Mouse (Mus musculus): Measurements from ENCODE around the gene 5031439G07Rik. TPM values are rescaled to one million over a fixed set of nuclear protein-coding genes. Genes with fewer than 3 reads are reported as not detected.

5031439G07Rik gene
- total RNA-seq, 2 experiments from 2014 or later, result 78.0 to 86.5 TPM

GRCm38 (mm10) chr15:84997768-84998454 lies 9.6 kb upstream of the 5031439G07Rik start:
- intact Hi-C loops (cut with DNase I), result loop anchor here (5.0 kb wide), 1 partner anchor 241 kb away; no protein-coding TSS in a partner anchor
- no peak for DNase-seq

DNA sequence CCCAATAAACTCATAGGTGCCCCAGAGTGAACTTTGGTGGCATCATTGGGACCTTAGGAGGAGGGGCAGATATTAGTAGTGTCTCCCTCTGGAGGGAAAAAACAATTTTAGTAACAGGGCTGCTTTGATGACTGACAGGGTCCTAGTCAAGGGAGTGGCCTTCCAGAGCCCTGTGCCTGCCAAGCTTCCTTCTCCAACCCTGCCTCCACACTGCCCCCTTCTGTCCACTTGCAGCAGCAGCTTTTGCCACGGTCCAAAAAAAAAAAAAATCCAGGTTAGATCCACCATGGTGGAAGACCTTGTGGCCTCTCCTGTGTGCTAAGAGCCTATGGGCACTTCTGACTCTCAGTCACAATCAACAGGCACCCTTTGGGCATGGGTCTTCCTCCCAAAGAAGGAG lies 7.6 kb upstream of the 5031439G07Rik start:
- intact Hi-C loops (cut with DNase I), result loop anchor here (5.0 kb wide), 1 partner anchor 239 kb away; no protein-coding TSS in a partner anchor

GRCm38 (mm10) chr15:84995041-84995440 lies 6.7 kb upstream of the 5031439G07Rik start:
- no peak for DNase-seq
- intact Hi-C loops (cut with DNase I), result loop anchor here (5.0 kb wide), 1 partner anchor 238 kb away; no protein-coding TSS in a partner anchor

More for the DNA sequence above, 7.6 kb upstream of the 5031439G07Rik start:
- DNase-seq, result peak; percentile 46 to 60

DNA sequence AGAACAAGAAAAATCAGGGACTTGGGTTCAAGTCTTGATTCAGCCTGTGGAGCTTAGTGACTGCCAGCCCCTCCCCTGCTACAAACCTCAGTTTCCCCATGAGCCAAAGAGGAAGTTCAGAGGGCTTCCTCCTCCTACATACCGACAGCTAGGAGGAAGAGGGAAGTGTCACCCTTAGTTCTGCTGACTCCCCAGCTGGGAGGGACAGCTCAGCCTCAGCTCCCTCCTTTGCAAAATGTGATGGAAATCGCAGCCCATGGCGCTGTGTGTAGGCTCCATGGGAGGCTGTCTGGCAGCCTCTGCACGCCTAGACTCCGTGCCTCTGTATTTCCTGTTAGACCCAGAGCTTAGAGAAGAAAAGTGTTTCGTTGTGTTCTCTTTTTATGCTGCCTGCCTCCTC lies 6.1 kb upstream of the 5031439G07Rik start:
- intact Hi-C loops (cut with DNase I), result loop anchor here (5.0 kb wide), 1 partner anchor 67 kb away; no protein-coding TSS in a partner anchor
- no peak for DNase-seq

GRCm38 (mm10) chr15:84989771-84990170 lies 1.4 kb upstream of the 5031439G07Rik start:
- DNase-seq, result no peak
- intact Hi-C loops (cut with DNase I), result loop anchor here (5.0 kb wide), 2 partner anchors 62 to 137 kb away; no protein-coding TSS in a partner anchor

GRCm38 (mm10) chr15:84989098-84989497 lies 747 bp upstream of the 5031439G07Rik start:
- intact Hi-C loops (cut with DNase I), result loop anchor here (5.0 kb wide), 1 partner anchor 137 kb away; no protein-coding TSS in a partner anchor
- DNase-seq, result no peak

GRCm38 (mm10) chr15:84987020-84987815 lies 1.1 kb downstream of the 5031439G07Rik start:
- DNase-seq, result peak in 1 of 2 experiments; percentile 47

DNA sequence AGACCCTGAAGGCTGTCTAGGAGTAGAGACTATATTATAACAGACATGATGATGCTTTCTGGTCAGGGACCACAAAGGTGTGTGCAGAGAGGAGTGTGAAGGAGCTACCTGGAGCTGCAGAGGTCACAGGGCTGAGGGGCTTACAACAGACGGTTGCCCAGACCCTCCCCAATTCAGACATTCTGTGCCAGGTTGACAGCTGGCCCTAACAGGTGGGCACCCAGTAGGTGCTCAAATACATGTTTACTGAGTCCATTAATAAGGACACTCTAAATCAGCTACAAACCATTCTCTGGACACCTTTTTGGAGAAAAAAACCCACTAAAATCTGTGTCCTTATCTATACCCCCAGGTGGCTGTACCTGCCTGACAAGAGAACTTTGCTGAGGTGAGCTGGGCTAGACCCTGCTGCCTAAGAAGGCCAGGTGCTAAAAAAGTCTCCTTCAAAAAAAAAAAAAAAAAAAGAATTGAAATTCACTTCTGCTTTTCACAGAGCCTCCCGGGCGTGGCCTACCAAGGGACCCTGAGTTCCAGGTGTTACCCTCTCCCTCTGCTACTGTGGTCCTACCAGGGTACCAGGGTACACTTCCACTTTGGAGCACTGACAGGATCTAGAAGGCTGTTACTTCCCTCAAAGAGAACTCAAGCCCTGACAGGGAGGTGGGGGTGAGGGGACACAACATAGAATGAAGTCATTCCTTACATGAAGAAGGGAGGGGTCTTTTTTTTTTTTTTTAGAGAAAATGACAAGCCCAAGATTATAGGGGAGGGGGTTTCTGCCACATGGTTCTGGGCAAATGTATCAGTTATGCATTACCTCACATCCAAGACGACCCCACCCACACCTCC lies 2.0 kb downstream of the 5031439G07Rik start:
- no peak for DNase-seq
- intact Hi-C loops (cut with DNase I), result loop anchor here (5.0 kb wide), 1 partner anchor 134 kb away; no protein-coding TSS in a partner anchor

More at GRCm38 (mm10) chr15:84987020-84987815, 1.1 kb downstream of the 5031439G07Rik start:
- intact Hi-C loops (cut with DNase I), result loop anchor here (5.0 kb wide), 1 partner anchor 135 kb away; no protein-coding TSS in a partner anchor

- intact Hi-C loops (cut with DNase I), result loop anchor here (5.0 kb wide), 1 partner anchor 133 kb away; no protein-coding TSS in a partner anchor
- DNase-seq, result no peak
Observed at GRCm38 (mm10) chr15:84985516-84986160, 2.7 kb downstream of the 5031439G07Rik start.

DNA sequence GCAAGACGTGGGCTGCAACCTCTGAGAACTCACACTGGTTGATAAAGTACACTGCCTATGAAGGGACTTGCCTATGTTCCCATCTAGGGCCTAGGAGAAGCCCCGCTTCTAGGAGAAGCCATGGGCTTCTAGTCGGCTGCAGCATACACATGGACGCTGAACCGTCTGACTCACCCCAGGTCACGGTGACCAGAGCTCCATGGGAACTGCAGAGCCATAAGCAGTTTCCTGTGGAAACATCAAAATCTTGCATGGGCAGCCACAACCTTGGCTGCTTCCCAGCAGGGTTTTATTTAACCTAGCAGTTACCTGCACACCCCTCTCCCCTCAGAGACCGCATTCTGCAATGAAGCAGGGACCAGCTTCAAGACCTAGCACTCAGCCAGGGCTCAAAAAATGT lies 4.6 kb downstream of the 5031439G07Rik start:
- intact Hi-C loops (cut with DNase I), result no loop called here
- no peak for DNase-seq

DNA sequence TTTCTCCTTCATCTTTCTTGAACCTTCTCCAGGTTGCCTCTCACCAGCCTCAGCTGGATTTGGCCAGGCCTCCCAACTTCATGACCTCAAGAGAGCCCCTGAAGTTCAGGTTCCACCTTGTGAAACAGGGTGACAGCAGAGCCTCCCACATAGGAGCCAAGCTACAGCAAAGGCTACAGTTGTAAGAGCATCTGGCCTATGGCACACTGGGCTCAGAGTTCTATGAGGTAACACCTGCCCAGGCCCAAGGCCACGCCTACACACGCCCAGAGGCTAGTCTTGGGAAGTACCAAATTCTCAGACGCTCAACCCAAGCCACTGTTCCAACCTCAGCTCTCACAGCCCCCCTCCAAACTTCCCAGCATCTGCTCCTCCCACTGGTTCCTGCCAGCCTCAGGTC lies 5.5 kb downstream of the 5031439G07Rik start:
- intact Hi-C loops (cut with DNase I), result no loop called here
- no peak for DNase-seq

GRCm38 (mm10) chr15:84981609-84982313 lies 6.6 kb downstream of the 5031439G07Rik start:
- DNase-seq, result no peak
- intact Hi-C loops (cut with DNase I), result no loop called here

GRCm38 (mm10) chr15:84975729-84976128 lies 12.6 kb downstream of the 5031439G07Rik start:
- intact Hi-C loops (cut with DNase I), result no loop called here
- peak in 1 of 2 experiments; percentile 30 for DNase-seq

DNA sequence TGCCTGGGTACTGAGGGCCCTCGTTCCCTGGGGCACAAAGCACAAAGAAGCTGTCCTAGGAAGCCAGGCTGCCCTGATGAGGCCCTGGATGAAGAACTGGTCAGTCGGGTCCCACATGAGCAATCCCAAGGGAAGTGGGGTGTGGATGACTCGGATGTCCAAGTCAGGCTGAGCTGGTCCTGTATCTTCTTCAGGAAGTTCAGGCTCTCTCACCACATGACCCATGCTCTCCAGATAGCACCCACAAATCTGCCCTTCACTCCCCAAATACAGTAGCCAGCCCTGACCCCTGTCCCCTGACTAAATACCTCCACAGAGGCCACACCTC lies 14.8 kb downstream of the 5031439G07Rik start:
- intact Hi-C loops (cut with DNase I), result no loop called here
- DNase-seq, result no peak

GRCm38 (mm10) chr15:84972860-84973543 lies 15.3 kb downstream of the 5031439G07Rik start:
- no peak for DNase-seq
- intact Hi-C loops (cut with DNase I), result no loop called here

DNA sequence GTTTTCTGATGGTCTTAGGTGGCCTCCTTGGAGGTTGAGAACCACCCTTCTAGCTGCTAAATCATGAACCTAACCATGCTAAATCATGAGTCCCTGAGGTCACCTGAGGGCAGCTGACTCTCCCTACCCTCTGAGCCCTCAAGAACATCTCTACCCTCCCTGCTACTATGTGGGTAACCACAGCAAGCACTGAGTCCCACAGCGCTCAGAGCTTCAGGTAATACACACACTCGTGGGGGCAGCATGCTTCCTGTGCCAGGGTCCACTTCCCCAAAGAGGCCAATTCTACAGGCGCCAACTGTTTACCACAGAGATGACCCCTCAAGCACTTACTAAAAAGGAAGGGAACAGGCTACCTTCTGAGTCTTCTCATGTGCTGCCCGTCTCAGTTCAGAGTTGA lies 19.8 kb downstream of the 5031439G07Rik start:
- intact Hi-C loops (cut with DNase I), result no loop called here

GRCm38 (mm10) chr15:84965575-84966360 lies 22.6 kb downstream of the 5031439G07Rik start:
- intact Hi-C loops (cut with DNase I), result no loop called here
- no peak for DNase-seq

More for the DNA sequence above, 19.8 kb downstream of the 5031439G07Rik start:
- no peak for DNase-seq

DNA sequence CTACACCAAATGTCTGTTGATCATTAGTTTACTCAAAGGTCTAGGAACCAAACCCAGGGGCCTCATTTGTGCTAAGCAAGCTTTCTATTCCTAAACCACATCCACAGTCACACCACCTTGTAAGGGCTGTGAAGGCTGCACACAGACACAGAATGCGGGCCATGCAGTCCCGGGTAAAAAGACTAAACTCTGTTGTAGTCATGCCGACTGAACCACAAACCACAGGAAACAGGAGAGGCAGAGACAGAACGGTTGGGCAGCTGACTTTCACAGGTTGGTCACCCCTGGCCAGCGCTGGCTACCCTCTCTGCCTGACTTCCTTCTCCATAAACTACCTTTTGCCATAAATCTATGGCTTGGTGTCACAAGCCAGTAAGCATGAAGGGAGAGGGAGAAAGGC lies 23.6 kb downstream of the 5031439G07Rik start:
- intact Hi-C loops (cut with DNase I), result no loop called here
- DNase-seq, result no peak

Measured in gastrocnemius, postnatal 36 days (tissue).